Mouse (Mus musculus): Measurements from ENCODE around the gene Arid3a.

Arid3a gene

GRCm38 (mm10) chr10:79928030-79928694 lies 1.3 kb downstream of the Arid3a start:
- DNase-seq, result peak in 1 of 2 experiments; percentile 40

DNA sequence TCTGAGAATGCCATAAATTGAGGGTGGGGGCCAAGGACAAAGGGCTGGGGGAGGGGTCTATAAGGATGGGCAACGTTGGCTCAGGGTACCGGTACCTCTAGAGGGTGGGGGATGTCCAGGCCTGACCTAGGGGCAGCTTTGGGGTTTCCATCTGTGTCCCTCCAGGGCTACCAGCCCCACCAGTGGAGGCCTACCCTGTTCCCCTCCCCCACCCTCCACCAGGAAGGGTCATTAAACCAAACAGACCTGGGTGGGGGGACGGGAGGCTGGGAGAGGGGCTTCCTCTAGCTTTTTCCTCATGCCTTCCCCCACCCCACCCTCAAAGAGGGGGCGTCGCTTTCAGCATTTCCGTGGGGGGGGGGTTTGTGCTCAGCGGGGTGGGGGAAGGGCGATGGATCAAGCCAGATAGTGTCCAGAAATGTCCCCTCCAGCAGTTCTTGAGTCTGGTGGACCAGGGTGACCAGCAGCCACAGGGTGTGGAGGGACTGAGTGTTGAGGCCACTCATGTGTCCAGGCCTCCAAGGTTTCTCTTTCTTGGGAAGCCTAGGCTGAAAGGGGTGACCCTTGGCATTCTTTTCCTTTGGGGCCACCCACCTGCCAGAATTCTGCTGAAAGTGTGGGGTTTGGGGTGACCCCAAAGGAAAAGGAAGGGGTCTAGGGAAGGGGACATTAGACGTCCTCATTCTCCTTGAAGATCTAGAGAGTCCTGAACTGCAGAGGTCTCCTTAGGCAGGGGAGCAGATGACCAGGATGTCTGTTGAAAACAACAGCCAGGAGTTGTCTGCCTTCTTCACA lies 2.3 kb downstream of the Arid3a start:
- DNase-seq, result no peak

DNA sequence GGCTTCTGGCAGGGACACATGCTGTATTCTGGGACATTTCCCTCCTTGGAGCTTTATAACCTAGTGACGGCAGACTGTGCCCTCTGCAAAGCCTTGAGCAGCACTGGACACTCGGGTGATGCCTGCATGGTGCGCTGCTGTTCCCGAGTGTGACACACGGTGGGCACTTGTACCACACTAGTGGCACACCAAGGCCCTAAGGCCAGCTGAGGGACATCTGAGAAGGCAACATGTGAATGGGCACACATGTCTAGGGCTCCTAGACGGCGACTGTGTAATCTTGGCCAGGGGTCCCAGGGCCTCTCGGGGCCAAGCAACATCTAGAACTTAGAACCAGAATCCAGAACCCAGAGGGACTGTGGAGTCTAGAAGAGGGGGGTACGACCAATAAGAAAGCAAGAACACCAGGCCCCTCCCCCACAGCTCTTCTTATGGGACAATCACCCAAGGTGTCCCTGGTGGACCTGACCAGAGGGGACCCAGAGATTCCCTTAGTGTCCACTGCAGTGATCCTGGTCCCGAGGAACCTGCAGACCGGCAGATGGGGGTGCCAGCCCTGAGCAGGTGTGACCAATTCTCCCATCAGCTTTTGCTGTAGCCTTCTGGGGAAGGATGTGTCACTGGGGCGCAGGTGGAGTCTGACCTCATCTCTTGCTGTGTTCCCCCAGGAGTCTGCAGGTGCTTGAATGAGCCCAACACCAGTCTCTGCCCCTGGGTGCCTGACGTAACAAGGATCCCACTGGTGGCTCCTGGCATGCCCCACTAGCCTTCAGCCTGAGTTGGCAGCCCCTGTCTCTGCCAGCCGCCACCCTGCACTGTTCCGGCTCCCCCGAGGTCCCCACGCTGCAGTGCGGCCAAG lies 3.4 kb downstream of the Arid3a start:
- no peak for DNase-seq

DNA sequence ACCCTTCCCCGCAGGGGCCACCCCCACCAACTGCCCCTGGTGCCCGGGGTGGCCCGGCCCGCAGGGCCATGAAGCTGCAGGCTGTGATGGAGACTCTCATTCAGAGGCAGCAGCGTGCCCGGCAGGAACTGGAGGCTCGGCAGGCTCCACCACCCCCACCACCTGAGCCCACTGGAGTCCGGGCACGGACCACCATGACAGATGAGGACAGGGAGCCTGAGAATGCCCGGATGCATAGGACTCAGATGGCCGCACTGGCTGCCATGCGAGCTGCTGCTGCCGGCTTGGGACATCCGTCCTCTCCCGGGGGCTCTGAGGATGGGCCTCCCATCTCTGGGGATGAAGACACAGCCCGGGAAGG lies 4.0 kb downstream of the Arid3a start:
- peak in 1 of 2 experiments; percentile 4 for DNase-seq

GRCm38 (mm10) chr10:79931797-79932196 lies 5.0 kb downstream of the Arid3a start:
- DNase-seq, result peak in 1 of 2 experiments; percentile 4

GRCm38 (mm10) chr10:79932736-79933135 lies 5.9 kb downstream of the Arid3a start:
- peak; percentile 64 to 67 for DNase-seq

- peak; percentile 24 to 49 for DNase-seq
Measured at GRCm38 (mm10) chr10:79933145-79933679, 6.4 kb downstream of the Arid3a start.

DNA sequence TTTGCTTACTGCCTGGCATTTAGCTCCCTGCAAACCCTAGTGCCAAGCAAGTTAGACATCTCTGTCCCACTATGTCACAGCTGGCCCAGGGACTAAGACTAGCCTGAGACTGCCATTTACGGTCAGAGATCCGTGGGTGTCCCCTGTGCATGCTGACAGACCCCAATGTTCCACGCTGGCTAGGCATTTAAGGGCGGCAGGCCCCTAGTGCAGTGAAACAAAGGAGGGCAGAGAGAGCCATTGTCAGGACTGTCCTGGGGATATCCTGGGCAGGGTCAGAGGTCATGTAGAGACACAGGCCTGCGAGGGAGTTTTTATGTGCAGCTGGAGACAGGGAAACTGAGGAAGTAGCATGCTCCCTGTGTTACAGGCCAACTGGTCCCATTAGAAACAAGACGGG lies 7.0 kb downstream of the Arid3a start:
- DNase-seq, result no peak

GRCm38 (mm10) chr10:79934272-79934721 lies 7.5 kb downstream of the Arid3a start:
- peak; percentile 68 to 70 for DNase-seq

- peak in 1 of 2 experiments; percentile 16 for DNase-seq
Measured at GRCm38 (mm10) chr10:79934794-79935569, 8.1 kb downstream of the Arid3a start.

GRCm38 (mm10) chr10:79936284-79936910 lies 9.6 kb downstream of the Arid3a start:
- peak in 1 of 2 experiments; percentile 5 for DNase-seq

DNA sequence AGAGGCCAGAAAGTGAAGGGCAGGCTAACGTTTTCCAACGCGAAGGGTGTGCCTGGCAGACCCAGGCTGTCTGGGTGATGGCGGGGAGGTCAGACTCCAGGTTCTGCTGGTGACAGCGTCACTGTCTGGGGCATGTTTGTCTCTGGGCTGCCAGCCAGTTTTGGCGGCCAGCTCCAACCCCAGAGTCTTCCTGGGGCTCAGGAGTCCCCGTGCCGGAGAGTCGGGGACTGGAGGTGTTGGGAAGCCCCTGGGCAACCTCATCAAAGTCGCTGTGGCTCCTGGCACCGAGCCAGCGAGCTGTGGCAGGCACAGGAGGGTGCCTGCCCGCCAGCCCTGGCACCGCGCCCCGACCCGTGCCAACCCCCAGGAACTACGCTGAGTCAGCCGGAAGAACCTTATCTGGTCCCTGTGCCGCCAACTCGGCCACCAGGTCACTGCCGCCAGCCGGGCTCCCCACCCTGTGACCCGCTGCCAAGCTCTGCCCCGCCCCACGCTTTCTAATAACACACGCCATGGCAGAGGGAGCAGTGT lies 10.1 kb downstream of the Arid3a start:
- DNase-seq, result peak; percentile 65 to 71

DNA sequence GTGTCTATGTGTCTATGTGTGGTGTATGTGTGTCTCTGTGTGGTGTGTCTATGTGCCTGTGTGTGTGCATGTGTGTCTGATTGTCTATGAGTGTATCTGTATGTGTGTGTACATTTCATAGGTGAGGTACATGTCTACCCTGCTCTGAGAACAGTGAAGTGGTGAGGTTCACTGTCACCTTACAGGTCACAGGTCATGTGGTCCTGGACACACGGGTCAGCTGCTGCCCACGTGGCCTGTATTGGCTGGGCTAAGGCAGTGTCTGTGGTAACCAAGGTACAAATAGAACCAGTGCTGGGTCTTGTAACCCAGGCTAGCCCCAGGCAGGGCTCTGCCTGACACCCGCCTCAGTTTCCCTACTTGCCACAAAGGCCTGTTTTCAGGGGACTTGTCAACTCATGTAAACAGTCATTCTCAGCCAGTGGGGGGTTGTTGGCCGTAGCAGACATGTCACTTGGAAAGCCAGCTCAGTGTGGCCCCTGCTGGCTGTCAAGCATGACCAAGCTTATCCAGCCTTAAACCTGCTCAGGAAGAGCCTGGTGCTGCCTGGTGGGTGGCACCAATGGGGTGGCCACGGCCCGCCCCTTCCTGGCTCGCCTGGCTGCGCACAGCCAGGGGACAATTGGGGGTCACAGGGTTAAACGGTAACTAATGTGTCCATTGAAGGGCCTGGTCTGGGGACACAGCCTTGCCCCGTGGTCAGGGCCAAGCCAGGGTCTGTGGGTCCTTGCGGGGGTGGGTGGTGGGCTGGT lies 11.1 kb downstream of the Arid3a start:
- DNase-seq, result no peak

GRCm38 (mm10) chr10:79940749-79941148 lies 13.9 kb downstream of the Arid3a start:
- no peak for DNase-seq

GRCm38 (mm10) chr10:79942988-79943387 lies 16.1 kb downstream of the Arid3a start:
- no peak for DNase-seq

- no peak for DNase-seq
Measured at GRCm38 (mm10) chr10:79943471-79943901, 16.6 kb downstream of the Arid3a start.

DNA sequence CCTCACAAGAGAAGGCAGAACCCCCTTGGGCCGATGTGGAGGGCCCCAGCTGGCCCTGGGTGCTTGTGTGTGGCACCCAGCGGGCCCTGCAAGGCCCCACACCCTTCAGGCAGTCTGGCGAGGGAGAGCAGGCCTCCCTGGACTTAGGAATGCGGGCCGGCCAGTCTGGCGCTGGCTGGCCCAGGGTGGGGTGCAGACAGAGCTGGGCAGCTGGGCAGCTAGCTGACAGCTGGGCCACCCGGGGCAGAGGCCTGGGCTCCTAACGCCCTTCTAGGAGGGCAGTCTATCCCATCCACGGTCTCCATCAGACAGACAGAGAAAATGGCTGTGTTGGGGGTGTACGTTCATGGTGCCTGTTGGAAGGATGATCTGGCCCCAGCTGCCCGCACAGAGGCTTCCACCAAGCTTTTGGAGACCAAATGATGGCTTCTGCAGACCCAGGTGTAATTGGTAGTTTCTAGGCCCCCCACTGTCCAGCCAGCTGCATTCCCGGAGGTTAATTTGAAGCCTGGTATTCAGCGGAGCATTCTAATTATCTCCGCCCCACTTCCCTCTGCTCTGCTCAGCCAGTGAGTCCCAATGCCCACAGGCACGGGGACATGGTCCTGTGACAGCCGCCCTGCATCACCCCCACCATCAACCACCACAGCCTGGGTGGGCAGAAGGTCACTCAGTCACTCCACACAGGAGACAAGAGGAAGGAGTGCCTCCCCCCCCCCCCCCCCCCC lies 18.8 kb downstream of the Arid3a start:
- DNase-seq, result no peak

DNA sequence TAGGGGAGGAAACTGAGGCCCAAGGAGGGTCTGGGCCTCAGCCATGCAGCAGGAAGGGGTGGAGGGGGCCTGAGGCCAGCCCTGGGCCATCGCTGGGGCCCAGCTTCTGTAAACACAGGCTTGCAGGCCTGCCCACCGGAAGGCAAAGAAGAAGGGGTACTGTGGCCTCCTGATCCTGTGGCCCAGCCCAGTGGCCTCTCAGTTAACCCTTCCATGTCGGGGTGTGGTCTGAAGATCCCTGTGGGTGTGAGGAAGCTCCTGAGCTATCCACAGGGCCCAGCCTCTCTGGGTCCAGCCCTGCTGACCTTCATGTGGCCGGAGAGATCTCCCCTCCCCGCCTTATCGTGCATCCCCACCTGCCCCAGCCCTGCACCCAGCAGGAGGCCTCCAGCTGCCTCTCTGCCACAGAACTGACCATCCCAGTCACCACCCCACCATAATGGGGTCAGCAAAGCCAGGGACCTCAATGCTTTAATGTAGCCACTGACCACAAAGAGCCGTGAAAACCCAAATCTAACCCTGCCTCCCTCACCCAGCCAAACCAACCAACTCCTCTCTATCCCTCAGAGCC lies 20.0 kb downstream of the Arid3a start:
- DNase-seq, result no peak

DNA sequence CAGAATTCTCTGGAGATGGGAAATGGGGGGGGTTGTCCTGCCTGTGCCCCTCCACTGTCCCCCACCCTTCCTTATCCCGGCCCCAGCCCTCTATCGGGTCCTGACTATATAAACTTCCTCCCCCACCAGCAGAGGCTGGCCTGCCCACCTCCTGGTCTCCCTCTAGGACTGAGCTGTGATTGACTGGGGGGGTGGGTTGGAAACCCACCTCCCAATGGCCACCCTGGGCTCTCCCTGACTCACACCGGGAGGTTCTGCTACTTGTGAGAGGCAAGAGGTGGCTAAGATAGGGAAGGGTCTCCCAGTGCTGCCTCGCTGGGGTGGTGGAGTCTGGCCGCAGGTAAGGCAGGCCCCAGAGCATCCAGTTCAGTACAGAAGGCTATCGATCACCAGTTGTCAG lies 20.7 kb downstream of the Arid3a start:
- no peak for DNase-seq

Measured in cerebellum, adult 18-20 months (tissue).